Mouse (Mus musculus) MEL (cell line): ENCODE measurements at regions not wholly inside any gene's neighbourhood (a gene's known extent, or its start where the extent isn't known, plus 50 kb on each side); places are given as distances from the start of the nearest gene placed in this dataset.

Source experiments
- DNase-seq: peaks from one replicate; pipeline ENCODE4 v3.0.0; 2011; ENCODE audit warnings: low read depth, low spot score
- H3K27ac ChIP-seq: 2 replicates; pipeline ENCODE4 v1.5.1; 2012; ENCODE audit warnings: low read depth, mild to moderate bottlenecking, control low read depth, low read length, moderate library complexity; ENCODE audit not compliant: control insufficient read depth
- H3K27me3 ChIP-seq, 2 experiments: fragments of 150-350 bp in 1 of 2; sonication (generic) in 1 of 2; 2 replicates each; pipeline ENCODE4 v1.6.1; 2012; ENCODE audit warnings: low read length in 2 of 2, mild to moderate bottlenecking in 2 of 2, improper control_type of control experiment in 1 of 2, moderate library complexity in 1 of 2; ENCODE audit not compliant: insufficient read depth in 2 of 2, control insufficient read depth in 1 of 2
- H3K36me3 ChIP-seq, 2 experiments: 2 replicates each; pipeline ENCODE4 v1.6.1; 2012 to 2014; ENCODE audit warnings: low read length in 2 of 2, improper control_type of control experiment in 1 of 2, inconsistent platforms in 1 of 2, mild to moderate bottlenecking in 1 of 2; ENCODE audit not compliant: insufficient read depth in 2 of 2, control insufficient read depth in 1 of 2
- H3K4me1 ChIP-seq, 2 experiments: fragments of 150-350 bp in 1 of 2; sonication (generic) in 1 of 2; 2 replicates each; pipeline ENCODE4 v1.6.1; 2012; ENCODE audit warnings: low read length in 2 of 2, improper control_type of control experiment in 1 of 2, mild to moderate bottlenecking in 1 of 2; ENCODE audit not compliant: insufficient read depth in 2 of 2, control insufficient read depth in 1 of 2
- H3K4me3 ChIP-seq, 2 experiments: fragments of 150-350 bp in 1 of 2; sonication (generic) in 1 of 2; 2 replicates each; pipeline ENCODE4 v1.5.1; 2012; ENCODE audit warnings: low read depth in 2 of 2, low read length in 2 of 2, mild to moderate bottlenecking in 2 of 2, moderate library complexity in 2 of 2, control low read depth in 1 of 2, improper control_type of control experiment in 1 of 2; ENCODE audit not compliant: control insufficient read depth in 1 of 2, insufficient read depth in 1 of 2
- H3K79me2 ChIP-seq: 2 replicates; pipeline ENCODE4 v1.6.1; 2012; ENCODE audit warnings: mild to moderate bottlenecking, low read length, moderate library complexity; ENCODE audit not compliant: control insufficient read depth, poor library complexity, insufficient read depth
- H3K9ac ChIP-seq: 2 replicates; pipeline ENCODE4 v1.6.1; 2012; ENCODE audit warnings: low read depth, mild to moderate bottlenecking, control low read depth, low read length, moderate library complexity; ENCODE audit not compliant: control insufficient read depth, poor library complexity, severe bottlenecking
- H3K9me3 ChIP-seq: fragments of 150-350 bp; sonication (generic); replicated peaks from 2 replicates; pipeline ENCODE4 v1.6.1; 2012; ENCODE audit warnings: mild to moderate bottlenecking, low read length, improper control_type of control experiment, moderate library complexity; ENCODE audit not compliant: insufficient read depth
- CHD1 ChIP-seq: IDR thresholded peaks from 2 replicates; pipeline ENCODE4 v1.6.1; 2012; ENCODE audit warnings: low read depth, mild to moderate bottlenecking, inconsistent platforms, low read length, improper control_type of control experiment
- E2F4 ChIP-seq: IDR thresholded peaks from 2 replicates; pipeline ENCODE4 v1.6.1; 2011; ENCODE audit warnings: low read depth, low read length, improper control_type of control experiment, borderline replicate concordance
- MAZ ChIP-seq: IDR thresholded peaks from 2 replicates; pipeline ENCODE4 v1.6.1; 2012; ENCODE audit warnings: low read depth, mild to moderate bottlenecking, inconsistent platforms, low read length, improper control_type of control experiment
- MYB ChIP-seq: IDR thresholded peaks from 2 replicates; pipeline ENCODE4 v1.6.1; 2011; ENCODE audit warnings: mild to moderate bottlenecking, low read depth, low read length, improper control_type of control experiment
- NELFE ChIP-seq: IDR thresholded peaks from 2 replicates; pipeline ENCODE4 v1.6.1; 2011; ENCODE audit warnings: low read depth, low read length, improper control_type of control experiment
- NRF1 ChIP-seq: IDR thresholded peaks from 2 replicates; pipeline ENCODE4 v1.6.1; 2014; ENCODE audit warnings: low read depth, mild to moderate bottlenecking, inconsistent platforms, low read length, improper control_type of control experiment, moderate library complexity; ENCODE audit not compliant: poor library complexity, insufficient read depth, severe bottlenecking
- POLR2AphosphoS2 ChIP-seq: IDR thresholded peaks from 2 replicates; pipeline ENCODE4 v1.6.1; 2011; ENCODE audit warnings: low read length, improper control_type of control experiment
- POLR2AphosphoS5 ChIP-seq: IDR thresholded peaks from 2 replicates; pipeline ENCODE4 v1.6.1; 2012; ENCODE audit warnings: low read depth, borderline replicate concordance, mild to moderate bottlenecking, inconsistent platforms, low read length, moderate library complexity, mixed read lengths
- RAD21 ChIP-seq: IDR thresholded peaks from 2 replicates; pipeline ENCODE4 v1.6.1; 2011; ENCODE audit warnings: mild to moderate bottlenecking, low read depth, low read length, improper control_type of control experiment
- RCOR1 ChIP-seq: IDR thresholded peaks from 2 replicates; pipeline ENCODE4 v1.6.1; 2012; ENCODE audit warnings: low read depth, mild to moderate bottlenecking, inconsistent platforms, low read length, improper control_type of control experiment
- SMC3 ChIP-seq: IDR thresholded peaks from 2 replicates; pipeline ENCODE4 v1.6.1; 2011; ENCODE audit warnings: low read depth, low read length, improper control_type of control experiment
- TCF12 ChIP-seq: IDR thresholded peaks from 2 replicates; pipeline ENCODE4 v1.6.1; 2014; ENCODE audit warnings: low read depth, mild to moderate bottlenecking, inconsistent platforms, low read length, improper control_type of control experiment, moderate library complexity
- UBTF ChIP-seq: IDR thresholded peaks from 2 replicates; pipeline ENCODE4 v1.6.1; 2012; ENCODE audit warnings: low read depth, mild to moderate bottlenecking, inconsistent platforms, low read length, improper control_type of control experiment, moderate library complexity, borderline replicate concordance; ENCODE audit not compliant: insufficient read depth
- USF1 ChIP-seq: IDR thresholded peaks from 2 replicates; pipeline ENCODE4 v1.6.1; 2014; ENCODE audit warnings: low read depth, mild to moderate bottlenecking, inconsistent platforms, low read length, improper control_type of control experiment, moderate library complexity
- ZC3H11A ChIP-seq: IDR thresholded peaks from 2 replicates; pipeline ENCODE4 v1.6.1; 2012; ENCODE audit warnings: low read depth, mild to moderate bottlenecking, inconsistent platforms, low read length, improper control_type of control experiment

- Histone ChIP-seq H3K4me1 (no peaks in the 10 kb centered on the region), H3K9me3 (no peaks in the 10 kb centered on the region), H3K36me3 (no peaks in the 10 kb centered on the region), H3K27ac (no peak overlapping the region), H3K9ac (no peak overlapping the region), H3K27me3 (no peaks in the 10 kb centered on the region), H3K79me2 (no peaks in the 10 kb centered on the region), H3K4me3 (no peak overlapping the region)
- no peak for DNase-seq
- TF ChIP-seq USF1 (no peak), RAD21 (no peak), MYB (no peak), SMC3 (no peak), UBTF (no peak), E2F4 (no peak)
These were observed 343.6 kb upstream of the Jmjd1c start for GRCm38 (mm10) chr10:66752237-66752810.

- Histone ChIP-seq H3K4me3 (no peak overlapping the region), H3K27me3 (no peaks in the 10 kb centered on the region), H3K27ac (no peak overlapping the region), H3K9ac (no peak overlapping the region)
- TF ChIP-seq CHD1 = no peak
- TF ChIP-seq MAZ = no peak
- TF ChIP-seq POLR2AphosphoS2 = no peak
- TF ChIP-seq RCOR1 = no peak
- TF ChIP-seq, all 39 proteins: peak for 0
- no peak for DNase-seq
- Histone ChIP-seq H3K9me3 (no peaks in the 10 kb centered on the region), H3K36me3 (no peaks in the 10 kb centered on the region), H3K79me2 (no peaks in the 10 kb centered on the region), H3K4me1 (no peaks in the 10 kb centered on the region)
These were observed 339.1 kb upstream of the Jmjd1c start for GRCm38 (mm10) chr10:66756866-66757265.

- TF ChIP-seq ZC3H11A = no peak
- no peak for TF ChIP-seq NRF1
- no peak for TF ChIP-seq CHD1
- no peak for TF ChIP-seq POLR2AphosphoS5
- TF ChIP-seq TCF12 = no peak
- no peak for TF ChIP-seq NELFE
- TF ChIP-seq, all 39 proteins: peak for 0
- H3K79me2 ChIP-seq = no peaks in the 10 kb centered on the region
- no peak overlapping the region for H3K4me3 ChIP-seq
- no peak for DNase-seq
- no peaks in the 10 kb centered on the region for H3K27me3 ChIP-seq
- no peak overlapping the region for H3K27ac ChIP-seq
- H3K9me3 ChIP-seq = no peaks in the 10 kb centered on the region
- H3K4me1 ChIP-seq = no peaks in the 10 kb centered on the region
- H3K9ac ChIP-seq = no peak overlapping the region
- H3K36me3 ChIP-seq = no peaks in the 10 kb centered on the region
These were observed 325.5 kb upstream of the Jmjd1c start for GRCm38 (mm10) chr10:66770161-66771030.
